Mouse (Mus musculus): ENCODE measurements around the gene Pacsin2. TPM values are rescaled to one million over a fixed set of nuclear protein-coding genes. Genes with fewer than 3 reads are reported as not detected.
"Not testable (repeated sequence)": the region's sequence is repeated elsewhere in the genome, so short reads cannot be mapped to it uniquely, and the experiment has no call there.

Pacsin2 gene
- polyA plus RNA-seq, 1 experiment from 2014 or later = 20.5 TPM

DNA sequence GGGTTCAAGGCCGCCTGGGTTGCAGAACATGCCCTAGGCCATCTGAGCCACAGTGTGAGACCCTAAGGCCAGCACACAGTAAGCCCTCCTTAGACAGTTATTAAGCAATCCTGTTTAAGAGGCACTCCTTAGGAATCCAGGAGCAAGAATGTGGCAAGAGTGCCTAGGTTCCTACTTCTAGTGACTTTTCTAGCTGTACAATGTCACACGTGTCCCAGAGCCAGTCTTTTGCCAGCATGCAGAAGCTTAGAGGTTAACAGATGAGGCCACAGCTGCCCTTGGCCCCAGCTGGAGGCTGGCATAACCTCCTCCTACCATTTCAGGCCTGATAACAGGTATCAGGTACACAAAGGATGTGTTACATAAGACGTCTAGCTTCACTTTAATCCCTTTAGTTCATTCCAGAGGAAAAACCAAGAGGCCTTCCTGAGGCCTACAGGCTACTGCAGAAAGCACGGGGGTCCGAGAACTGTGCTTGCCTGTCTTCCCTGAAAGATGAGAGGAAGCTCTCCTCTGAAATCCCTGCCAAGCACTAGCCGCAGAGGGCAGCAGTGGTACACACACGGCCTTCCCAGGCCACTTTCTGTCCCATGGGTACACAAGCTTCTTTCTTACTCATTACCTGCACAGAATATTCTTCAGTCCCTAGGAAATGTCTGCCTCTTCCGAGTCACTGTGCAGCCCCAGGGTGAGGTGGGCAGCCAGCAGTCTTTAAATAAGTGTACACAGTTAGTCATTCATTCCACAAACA is 55.5 kb downstream of the Pacsin2 start:
- H3K9ac ChIP-seq = no peak overlapping the region

DNA sequence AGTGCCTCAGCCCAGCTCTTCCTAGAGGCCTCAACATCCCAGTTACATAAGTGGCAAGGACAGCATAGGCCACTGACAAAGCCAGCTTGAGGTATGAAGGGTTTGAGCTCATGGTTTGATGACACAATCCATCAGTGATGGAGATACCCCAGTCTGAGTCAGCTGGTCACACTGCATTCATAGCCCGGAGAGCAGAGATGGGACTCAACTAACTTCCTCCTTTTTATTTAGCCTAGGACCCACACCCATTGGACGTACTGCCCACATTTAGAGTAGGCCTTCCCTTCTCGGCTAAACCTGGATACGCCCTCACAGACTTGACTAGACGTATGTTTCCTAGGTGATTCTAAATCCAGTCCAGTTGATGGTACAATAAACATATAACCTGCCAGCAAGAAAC is 56.2 kb downstream of the Pacsin2 start:
- DNase-seq (ENCODE audit: low spot score) = no peak
- Histone ChIP-seq H3K9me3 (ENCODE audit: control insufficient read depth, low read length) (no peaks in the 10 kb centered on the region), H3K27me3 (ENCODE audit: control insufficient read depth, insufficient read depth, low read length) (no peaks in the 10 kb centered on the region), H3K4me1 (replicated peaks; ENCODE audit: control insufficient read depth, insufficient read depth, low read length) (no peaks in the 10 kb centered on the region), H3K9ac (no peak overlapping the region), H3K36me3 (replicated peaks; ENCODE audit: control insufficient read depth, insufficient read depth) (no peaks in the 10 kb centered on the region), H3K27ac (no peak overlapping the region), H3K4me3 (replicated peaks; ENCODE audit: low read length) (no peak overlapping the region), H3K4me2 (replicated peaks) (no peak overlapping the region)
- ATAC-seq (ENCODE audit: low FRiP score) = no peak
- WGBS = 87% methylated on average over 5 of the region's 5 CpGs

More for the DNA sequence above, 55.5 kb downstream of the Pacsin2 start:
- no peaks in the 10 kb centered on the region for H3K9me3 ChIP-seq (ENCODE audit: control insufficient read depth, low read length)
- 79% methylated on average over 8 of the region's 8 CpGs for WGBS
- no peaks in the 10 kb centered on the region for H3K4me1 ChIP-seq (replicated peaks; ENCODE audit: control insufficient read depth, insufficient read depth, low read length)
- H3K27ac ChIP-seq = no peak overlapping the region
- no peak overlapping the region for H3K4me3 ChIP-seq (replicated peaks; ENCODE audit: low read length)
- DNase-seq (ENCODE audit: low spot score) = no peak
- H3K4me2 ChIP-seq (replicated peaks) = no peak overlapping the region
- H3K36me3 ChIP-seq (replicated peaks; ENCODE audit: control insufficient read depth, insufficient read depth) = no peaks in the 10 kb centered on the region
- H3K27me3 ChIP-seq (ENCODE audit: control insufficient read depth, insufficient read depth, low read length) = no peaks in the 10 kb centered on the region
- ATAC-seq (ENCODE audit: low FRiP score) = no peak

DNA sequence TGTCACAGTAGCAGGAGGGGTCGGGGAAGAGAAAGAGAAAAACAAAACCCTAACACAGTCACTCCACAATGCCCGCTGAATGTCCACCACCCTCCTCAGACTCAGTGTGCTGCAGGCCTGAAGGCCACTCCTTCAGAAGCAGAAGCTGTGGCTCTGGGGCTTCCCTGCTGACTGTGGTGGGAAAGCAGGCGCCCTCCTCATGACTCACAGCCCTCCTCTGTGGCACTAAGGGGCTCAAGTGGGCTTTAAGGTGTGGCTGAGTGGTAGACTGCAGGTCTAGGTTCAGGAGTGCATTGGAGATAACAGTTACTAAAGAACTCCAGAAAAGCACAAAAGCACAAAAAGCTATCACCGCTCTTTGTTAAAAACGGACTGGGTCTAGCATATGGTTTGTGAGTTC is 56.9 kb downstream of the Pacsin2 start:
- no peak overlapping the region for H3K4me2 ChIP-seq (replicated peaks)
- H3K27me3 ChIP-seq (ENCODE audit: control insufficient read depth, insufficient read depth, low read length) = no peaks in the 10 kb centered on the region
- H3K9me3 ChIP-seq (ENCODE audit: control insufficient read depth, low read length) = no peaks in the 10 kb centered on the region
- H3K4me1 ChIP-seq (replicated peaks; ENCODE audit: control insufficient read depth, insufficient read depth, low read length) = no peaks in the 10 kb centered on the region
- H3K9ac ChIP-seq = no peak overlapping the region
- DNase-seq (ENCODE audit: low spot score) (no peak), ATAC-seq (ENCODE audit: low FRiP score) (no peak)
- H3K36me3 ChIP-seq (replicated peaks; ENCODE audit: control insufficient read depth, insufficient read depth) = no peaks in the 10 kb centered on the region
- H3K4me3 ChIP-seq (replicated peaks; ENCODE audit: low read length) = no peak overlapping the region
- H3K27ac ChIP-seq = no peak overlapping the region
- WGBS = 84% methylated on average over 5 of the region's 5 CpGs

DNA sequence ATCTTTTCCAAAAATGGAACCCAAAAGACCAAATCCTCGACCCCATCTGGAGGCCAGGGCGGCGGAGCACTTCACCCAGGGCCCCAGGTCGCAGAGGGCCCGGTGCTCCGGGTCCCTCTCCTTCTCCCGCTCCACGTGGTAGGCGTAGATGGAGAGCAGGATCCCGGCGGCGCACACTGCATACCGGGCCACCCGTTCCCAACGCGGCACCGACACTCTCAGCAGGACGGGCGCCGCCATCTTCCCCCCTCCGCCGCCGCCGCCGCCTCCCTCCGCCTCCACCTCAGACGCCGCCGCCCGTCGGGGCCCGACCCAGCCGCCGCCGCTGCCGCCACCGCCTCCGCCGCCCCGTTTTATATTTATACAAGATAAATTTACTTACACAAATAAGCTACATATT is 58.5 kb downstream of the Pacsin2 start:
- H3K27me3 ChIP-seq (ENCODE audit: control insufficient read depth, insufficient read depth, low read length); H3K27ac ChIP-seq; H3K4me1 ChIP-seq (replicated peaks; ENCODE audit: control insufficient read depth, insufficient read depth, low read length); H3K4me2 ChIP-seq (replicated peaks); H3K4me3 ChIP-seq (replicated peaks; ENCODE audit: low read length); H3K36me3 ChIP-seq (replicated peaks; ENCODE audit: control insufficient read depth, insufficient read depth); H3K9me3 ChIP-seq (ENCODE audit: control insufficient read depth, low read length); ATAC-seq (ENCODE audit: low FRiP score); DNase-seq (ENCODE audit: low spot score); H3K9ac ChIP-seq: not testable (repeated sequence)
- 88% methylated on average over 21 of the region's 40 CpGs for WGBS

DNA sequence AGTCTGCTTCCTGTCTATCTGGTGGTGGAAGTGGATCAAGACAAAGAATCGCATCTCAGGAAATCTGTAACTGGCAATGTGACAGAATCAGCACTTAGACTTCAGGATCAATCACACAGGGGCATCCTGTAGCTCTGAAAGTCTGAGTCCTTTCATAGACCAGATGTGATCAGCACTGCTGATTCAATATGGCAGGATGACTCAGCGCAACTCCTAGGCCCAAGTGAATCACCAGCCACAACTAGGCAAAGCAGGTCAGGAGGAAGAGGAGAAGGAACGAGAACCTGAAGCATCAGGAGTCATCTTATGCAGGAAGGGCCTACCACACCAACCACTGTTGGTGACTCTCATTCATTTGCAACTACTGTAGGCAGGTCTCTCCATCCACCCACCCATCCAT is 60.4 kb downstream of the Pacsin2 start:
- 92% methylated on average over 3 of the region's 3 CpGs for WGBS
- DNase-seq (ENCODE audit: low spot score) (no peak), ATAC-seq (ENCODE audit: low FRiP score) (no peak)
- Histone ChIP-seq H3K9ac (no peak overlapping the region), H3K27ac (no peak overlapping the region), H3K9me3 (ENCODE audit: control insufficient read depth, low read length) (no peaks in the 10 kb centered on the region), H3K36me3 (replicated peaks; ENCODE audit: control insufficient read depth, insufficient read depth) (no peaks in the 10 kb centered on the region), H3K4me1 (replicated peaks; ENCODE audit: control insufficient read depth, insufficient read depth, low read length) (no peaks in the 10 kb centered on the region), H3K4me2 (replicated peaks) (no peak overlapping the region), H3K27me3 (ENCODE audit: control insufficient read depth, insufficient read depth, low read length) (no peaks in the 10 kb centered on the region), H3K4me3 (replicated peaks; ENCODE audit: low read length) (no peak overlapping the region)

DNA sequence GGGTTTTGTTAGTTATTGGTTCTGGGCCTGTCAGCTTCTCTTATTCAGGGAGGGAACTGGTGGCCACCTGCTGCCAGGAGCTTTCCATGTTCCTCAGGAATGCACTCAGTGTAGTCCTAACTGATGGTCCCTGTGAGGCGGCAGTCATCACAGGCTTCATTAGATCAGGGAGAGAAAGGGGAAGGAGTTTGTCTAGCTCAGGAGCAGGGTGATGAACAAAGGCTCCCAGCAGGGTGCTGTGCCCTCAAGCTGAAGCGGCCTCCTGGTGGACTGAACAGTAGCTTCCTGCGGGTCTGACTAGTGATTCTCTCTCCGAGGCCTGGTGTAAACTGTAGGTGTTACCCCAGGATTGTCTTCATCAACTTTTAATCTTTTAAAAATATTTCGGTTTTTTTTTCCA is 61.4 kb downstream of the Pacsin2 start:
- no peak for DNase-seq (ENCODE audit: low spot score)
- Histone ChIP-seq H3K4me1 (replicated peaks; ENCODE audit: control insufficient read depth, insufficient read depth, low read length) (no peaks in the 10 kb centered on the region), H3K36me3 (replicated peaks; ENCODE audit: control insufficient read depth, insufficient read depth) (no peaks in the 10 kb centered on the region), H3K27ac (no peak overlapping the region), H3K9me3 (ENCODE audit: control insufficient read depth, low read length) (no peaks in the 10 kb centered on the region), H3K27me3 (ENCODE audit: control insufficient read depth, insufficient read depth, low read length) (no peaks in the 10 kb centered on the region), H3K4me3 (replicated peaks; ENCODE audit: low read length) (no peak overlapping the region), H3K4me2 (replicated peaks) (no peak overlapping the region), H3K9ac (no peak overlapping the region)
- no peak for ATAC-seq (ENCODE audit: low FRiP score)
- 45% methylated on average over 5 of the region's 5 CpGs for WGBS

DNA sequence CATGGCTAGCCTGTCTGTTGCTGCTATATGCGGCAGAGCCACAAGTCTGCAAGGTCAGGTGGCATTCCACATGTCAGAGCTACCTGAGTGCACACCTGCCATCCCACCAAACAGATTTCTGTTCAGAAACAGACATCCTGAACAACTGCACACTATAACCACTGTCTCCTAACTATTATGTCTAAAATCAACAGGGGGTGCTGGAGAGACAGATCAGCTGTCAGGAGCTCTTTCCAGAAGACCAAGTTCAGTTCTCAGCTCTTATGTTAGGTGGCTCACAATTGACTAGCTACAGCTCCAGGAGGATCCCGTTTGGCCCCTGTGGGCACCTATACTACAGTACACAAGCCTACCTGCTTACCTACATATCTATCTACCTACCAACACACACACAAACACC is 71.7 kb downstream of the Pacsin2 start:
- no peak for ATAC-seq (ENCODE audit: low FRiP score)

DNA sequence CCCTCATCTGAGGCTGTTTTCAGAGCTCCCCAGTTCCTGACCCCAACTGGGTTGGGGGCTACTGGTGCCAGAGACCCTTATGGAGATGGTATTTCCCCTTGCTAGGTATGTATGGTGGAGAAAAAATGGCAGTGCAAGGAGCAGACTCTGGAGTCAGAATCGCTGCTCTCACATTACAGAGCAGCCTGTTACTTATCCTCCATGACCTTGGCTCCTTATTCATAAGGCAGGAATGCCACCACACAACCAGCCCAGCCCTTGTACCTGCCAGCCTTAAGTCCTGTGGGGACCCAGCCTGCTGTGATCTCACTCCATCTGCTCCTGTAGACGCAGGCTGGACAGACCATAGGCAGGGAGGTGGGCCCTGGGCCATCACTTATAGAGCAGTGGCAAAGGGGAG is 76.5 kb downstream of the Pacsin2 start:
- no peaks in the 10 kb centered on the region for H3K4me1 ChIP-seq (replicated peaks; ENCODE audit: control insufficient read depth, insufficient read depth, low read length)
- no peak overlapping the region for H3K27ac ChIP-seq
- H3K4me3 ChIP-seq (replicated peaks; ENCODE audit: low read length) = no peak overlapping the region
- WGBS = 84% methylated on average over 2 of the region's 2 CpGs
- H3K36me3 ChIP-seq (replicated peaks; ENCODE audit: control insufficient read depth, insufficient read depth) = no peaks in the 10 kb centered on the region; the same call in 1 of the 2 replicates
- DNase-seq (ENCODE audit: low spot score) (no peak), ATAC-seq (ENCODE audit: low FRiP score) (no peak)
- H3K9ac ChIP-seq = no peak overlapping the region
- no peaks in the 10 kb centered on the region for H3K27me3 ChIP-seq (ENCODE audit: control insufficient read depth, insufficient read depth, low read length)
- no peaks in the 10 kb centered on the region for H3K9me3 ChIP-seq (ENCODE audit: control insufficient read depth, low read length)
- H3K4me2 ChIP-seq (replicated peaks) = no peak overlapping the region

More for the DNA sequence above, 71.7 kb downstream of the Pacsin2 start:
- Histone ChIP-seq H3K9ac (no peak overlapping the region), H3K4me2 (replicated peaks) (no peak overlapping the region), H3K4me3 (replicated peaks; ENCODE audit: low read length) (no peak overlapping the region), H3K27me3 (ENCODE audit: control insufficient read depth, insufficient read depth, low read length) (no peaks in the 10 kb centered on the region), H3K36me3 (replicated peaks; ENCODE audit: control insufficient read depth, insufficient read depth) (no peaks in the 10 kb centered on the region; the same call in 1 of the 2 replicates), H3K9me3 (ENCODE audit: control insufficient read depth, low read length) (no peaks in the 10 kb centered on the region), H3K27ac (no peak overlapping the region), H3K4me1 (replicated peaks; ENCODE audit: control insufficient read depth, insufficient read depth, low read length) (no peaks in the 10 kb centered on the region)
- 80% methylated on average over 2 of the region's 2 CpGs for WGBS
- no peak for DNase-seq (ENCODE audit: low spot score)

DNA sequence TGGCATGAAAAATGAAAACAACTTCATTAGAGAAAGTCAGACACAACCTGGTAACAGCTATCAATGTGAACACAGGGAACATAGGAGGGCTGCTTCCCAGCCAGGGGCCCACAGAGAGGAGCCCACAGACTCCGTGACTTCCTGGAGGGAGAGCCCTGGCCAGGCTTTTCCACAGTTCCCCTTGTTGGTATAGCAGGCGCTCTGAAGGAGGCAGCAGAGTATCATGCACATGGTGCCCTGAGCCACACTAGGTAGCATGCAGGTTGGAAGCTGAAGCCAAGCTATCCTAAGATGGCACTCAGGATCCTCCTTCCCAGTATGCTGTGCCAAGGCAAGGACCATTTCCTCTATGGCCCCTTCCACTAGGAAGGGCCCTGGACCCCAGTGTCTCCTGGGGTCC is 80.8 kb downstream of the Pacsin2 start:
- no peak overlapping the region for H3K4me3 ChIP-seq (replicated peaks; ENCODE audit: low read length)
- 95% methylated on average over 2 of the region's 2 CpGs for WGBS
- no peaks in the 10 kb centered on the region for H3K9me3 ChIP-seq (ENCODE audit: control insufficient read depth, low read length)
- no peak overlapping the region for H3K4me2 ChIP-seq (replicated peaks)
- DNase-seq (ENCODE audit: low spot score) (no peak), ATAC-seq (ENCODE audit: low FRiP score) (no peak)
- H3K27me3 ChIP-seq (ENCODE audit: control insufficient read depth, insufficient read depth, low read length) = no peaks in the 10 kb centered on the region
- no peaks in the 10 kb centered on the region; the same call in 1 of the 2 replicates for H3K36me3 ChIP-seq (replicated peaks; ENCODE audit: control insufficient read depth, insufficient read depth)
- H3K4me1 ChIP-seq (replicated peaks; ENCODE audit: control insufficient read depth, insufficient read depth, low read length) = no peaks in the 10 kb centered on the region
- no peak overlapping the region for H3K9ac ChIP-seq
- no peak overlapping the region for H3K27ac ChIP-seq

DNA sequence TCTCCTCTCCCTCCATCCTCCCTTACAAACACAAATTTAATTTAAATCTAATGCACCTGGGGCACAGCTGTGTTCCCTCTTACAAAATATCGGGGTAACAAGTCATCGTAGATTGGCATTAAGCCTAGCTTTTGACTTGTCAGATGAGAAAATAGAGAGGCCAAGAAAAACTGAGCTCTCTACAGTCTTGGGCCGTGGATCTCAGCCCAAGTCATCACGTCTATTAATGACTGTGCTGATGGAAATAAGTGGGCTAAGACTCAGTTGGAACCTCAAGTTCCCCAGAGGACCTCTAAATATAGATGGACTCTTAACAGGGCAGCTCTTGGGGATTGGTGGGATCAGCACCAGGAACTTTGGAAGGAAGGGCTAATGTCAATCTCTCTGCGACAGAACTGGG is 81.3 kb downstream of the Pacsin2 start:
- 91% methylated on average over 5 of the region's 5 CpGs for WGBS
- ATAC-seq (ENCODE audit: low FRiP score) (no peak), DNase-seq (ENCODE audit: low spot score) (no peak)
- Histone ChIP-seq H3K4me3 (replicated peaks; ENCODE audit: low read length) (no peak overlapping the region), H3K4me2 (replicated peaks) (no peak overlapping the region), H3K36me3 (replicated peaks; ENCODE audit: control insufficient read depth, insufficient read depth) (no peaks in the 10 kb centered on the region; the same call in 1 of the 2 replicates), H3K9me3 (ENCODE audit: control insufficient read depth, low read length) (no peaks in the 10 kb centered on the region), H3K27ac (no peak overlapping the region), H3K27me3 (ENCODE audit: control insufficient read depth, insufficient read depth, low read length) (no peaks in the 10 kb centered on the region), H3K4me1 (replicated peaks; ENCODE audit: control insufficient read depth, insufficient read depth, low read length) (no peaks in the 10 kb centered on the region), H3K9ac (no peak overlapping the region)
